Mouse (Mus musculus) monocyte, adult 5-6 weeks (primary cell): ENCODE data around the gene Mlkl. TPM values are rescaled to one million over a fixed set of nuclear protein-coding genes. Genes with fewer than 3 reads are reported as not detected.
"Not testable (repeated sequence)": the region's sequence is repeated elsewhere in the genome, so short reads cannot be mapped to it uniquely, and the experiment has no call there.

Experiments used
- ATAC-seq: fragments of 153-309, 156-312 bp; replicated peaks from 2 replicates; pipeline ENCODE4 v1.8.0; 2017; ENCODE audit warnings: mild to moderate bottlenecking; ENCODE audit not compliant: low TSS enrichment, insufficient number of reproducible peaks, severe bottlenecking, poor library complexity, low FRiP score
- total RNA-seq: library from RNA; stranded (forward); fragments of 200-1000, 200-491, 200-594 nt; gene quantifications from 3 replicates; pipeline ENCODE4 v1.2.3, GENCODE M21; 2017

The Mlkl gene
- total RNA-seq, 1 experiment from 2014 or later, result 12.0 TPM

DNA sequence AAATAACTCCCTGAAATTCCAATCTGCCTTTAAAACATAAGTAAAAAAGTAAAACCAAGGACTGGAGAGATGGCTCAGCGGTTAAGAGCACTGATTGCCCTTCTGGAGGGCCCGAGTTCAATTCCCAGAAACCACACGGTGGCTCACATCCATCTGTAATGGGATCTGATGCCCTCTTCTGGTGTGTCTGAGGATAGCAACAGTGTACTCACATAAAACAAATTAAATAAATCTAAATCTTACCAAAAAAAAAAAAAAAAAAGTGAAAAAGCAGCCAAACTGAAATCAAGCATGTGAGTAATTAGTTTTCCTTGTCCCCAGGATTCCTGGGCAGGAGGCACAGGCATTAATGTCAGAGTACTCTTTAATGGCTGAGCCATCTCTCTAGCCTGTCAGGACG, 1.3 kb downstream of the Mlkl start:
- ATAC-seq, result no peak

DNA sequence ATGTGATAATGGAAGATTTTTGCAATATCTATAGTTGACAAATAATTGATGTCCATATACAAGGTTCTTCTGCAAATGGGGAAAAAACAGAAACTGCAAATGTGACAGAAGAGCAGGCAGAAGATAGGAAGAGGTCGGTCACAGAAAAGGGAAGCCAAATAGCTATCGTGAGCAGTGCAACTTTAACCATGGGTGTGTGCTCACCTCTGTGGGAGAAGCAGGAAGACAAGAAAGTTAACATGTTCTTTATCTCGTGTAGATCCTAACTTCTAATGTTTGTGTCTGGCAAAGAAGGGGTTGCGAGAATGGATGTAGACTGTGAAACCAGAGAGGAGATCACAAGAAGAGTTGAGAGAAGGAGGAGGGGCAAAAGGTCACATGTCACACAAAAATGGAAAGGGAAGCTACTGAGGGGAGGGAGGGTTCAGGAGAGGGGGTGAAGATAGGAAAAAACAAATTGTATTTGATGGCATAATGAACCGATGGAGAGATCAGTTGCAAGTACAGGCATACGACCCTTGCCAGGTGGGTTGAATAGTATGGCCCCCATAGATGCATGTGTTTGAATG, 12.7 kb downstream of the Mlkl start:
- no peak for ATAC-seq

DNA sequence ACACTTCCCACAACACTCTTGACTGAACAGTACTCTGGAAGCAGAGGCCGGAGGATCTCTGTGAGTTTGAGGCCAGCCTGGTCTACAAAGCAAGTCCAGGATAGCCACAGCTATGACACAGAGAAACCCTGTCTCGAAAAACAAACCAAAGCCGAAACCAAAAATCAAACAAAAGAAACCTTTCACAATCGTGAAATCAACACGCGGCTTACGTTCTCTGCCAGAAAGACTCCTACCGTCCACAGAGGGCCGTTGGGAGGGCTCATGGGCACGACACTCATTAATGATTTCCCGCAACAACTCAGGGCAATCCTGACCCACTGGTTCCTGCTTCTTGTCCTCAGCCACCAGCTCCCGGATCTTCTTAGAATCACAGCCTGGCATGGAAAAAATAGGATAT, 23.2 kb downstream of the Mlkl start:
- no peak for ATAC-seq

DNA sequence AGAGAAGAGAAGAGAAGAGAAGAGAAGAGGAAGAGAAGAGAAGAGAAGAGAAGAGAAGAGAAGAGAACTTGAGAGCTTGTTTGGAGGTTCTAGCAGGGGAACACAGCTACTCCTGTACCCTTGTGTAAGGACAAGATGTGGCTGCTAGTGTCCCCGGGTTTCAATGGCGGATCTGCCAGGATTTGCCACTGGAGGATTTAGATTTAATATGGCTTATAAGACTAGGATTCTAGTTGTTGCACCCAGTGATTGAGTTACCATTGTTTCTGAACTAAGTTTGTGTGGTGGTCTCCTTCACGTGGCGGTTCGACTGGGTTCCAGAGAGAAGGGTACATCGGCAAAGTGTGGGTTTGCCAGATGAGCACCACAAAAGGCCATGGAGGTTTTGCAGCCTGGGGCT, 24.0 kb downstream of the Mlkl start:
- ATAC-seq, result not testable (repeated sequence)

DNA sequence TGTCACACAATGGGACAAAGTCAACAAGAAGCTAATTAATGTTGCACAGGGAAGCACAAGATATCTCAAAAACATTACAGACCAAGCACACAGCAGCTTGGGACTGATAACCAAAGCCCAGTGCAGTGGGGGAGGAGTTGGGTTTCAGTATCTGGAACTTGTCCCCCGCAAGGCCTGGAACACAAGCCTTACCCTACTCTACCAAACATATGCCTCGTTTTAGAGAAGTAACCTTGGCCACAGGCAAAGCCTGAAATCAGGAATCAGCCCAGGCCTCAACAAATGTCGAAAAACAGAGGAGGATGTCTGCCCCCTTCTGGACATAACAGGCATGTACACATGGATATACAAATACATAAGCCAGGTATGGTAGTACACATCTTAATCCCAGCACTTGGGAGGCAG, 25.2 kb downstream of the Mlkl start:
- no peak for ATAC-seq

DNA sequence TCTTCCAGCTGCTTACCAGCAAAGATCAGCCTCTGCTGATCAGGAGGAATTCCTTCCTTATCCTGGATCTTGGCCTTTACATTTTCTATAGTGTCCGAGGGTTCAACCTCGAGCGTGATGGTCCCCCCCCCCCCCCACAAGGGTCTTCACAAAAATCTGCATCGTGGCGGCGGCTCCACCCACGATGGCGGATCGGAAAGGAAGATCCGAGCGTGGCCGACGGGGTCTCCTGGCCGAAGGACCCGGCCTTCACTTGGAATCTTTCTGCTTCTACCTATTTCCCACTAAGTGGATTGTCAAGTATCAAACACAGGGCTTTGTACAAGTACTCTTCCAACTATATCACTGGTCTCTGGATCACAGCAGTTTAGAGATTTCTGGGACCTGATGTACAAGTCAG, 28.0 kb downstream of the Mlkl start:
- ATAC-seq, result not testable (repeated sequence)

DNA sequence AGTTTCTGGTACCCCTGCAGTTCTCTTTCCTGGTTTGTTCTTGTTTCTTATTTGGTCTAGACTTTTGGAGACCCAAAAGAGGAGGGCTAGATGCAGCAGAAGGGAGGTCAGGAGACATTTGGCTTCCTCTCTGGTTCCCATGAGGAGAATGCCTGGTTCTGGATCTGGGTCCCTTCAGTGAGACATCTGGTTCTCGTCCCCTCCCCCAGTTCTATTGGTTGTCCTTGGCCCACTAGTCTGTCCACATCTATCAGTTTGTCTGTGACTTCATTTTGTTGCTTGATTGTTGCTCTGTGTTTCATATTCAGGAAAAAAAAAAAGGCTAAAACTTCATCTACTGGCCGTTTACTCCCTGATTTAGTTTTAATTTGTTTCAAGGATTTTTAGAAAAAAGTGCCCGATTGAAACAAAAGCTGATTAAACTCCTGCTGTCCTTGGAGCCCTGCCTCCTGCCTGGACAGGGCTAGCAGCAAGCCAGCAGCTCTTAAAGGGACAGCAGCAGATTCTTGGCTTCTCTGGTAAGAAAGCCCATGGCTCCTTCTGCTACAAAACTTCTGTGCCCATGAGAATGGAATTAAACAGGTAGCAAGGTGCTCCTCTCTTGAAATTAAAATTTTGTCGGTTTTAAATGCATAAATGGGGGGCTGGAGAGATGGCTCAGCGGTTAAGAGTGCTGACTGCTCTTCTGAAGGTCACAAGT, 32.8 kb downstream of the Mlkl start:
- ATAC-seq, result no peak

DNA sequence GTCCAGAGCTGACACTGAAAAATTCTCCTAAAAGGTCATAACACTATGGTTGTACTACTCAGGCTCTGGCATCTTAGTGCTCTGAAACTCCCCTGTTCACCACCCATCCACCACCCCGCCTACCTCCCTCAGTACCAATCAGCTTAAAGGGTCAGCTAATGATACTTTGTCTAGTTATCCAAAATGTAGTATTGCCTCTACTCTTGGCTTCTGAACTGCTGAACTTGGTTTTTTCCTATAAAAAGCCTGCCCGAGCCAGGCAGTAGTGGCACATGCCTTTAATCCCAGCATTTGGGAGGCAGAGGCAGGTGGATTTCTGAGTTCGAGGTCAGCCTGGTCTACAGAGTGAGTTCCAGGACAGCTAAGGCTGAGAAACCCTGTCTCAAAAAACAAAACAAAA, 33.6 kb downstream of the Mlkl start:
- no peak for ATAC-seq

DNA sequence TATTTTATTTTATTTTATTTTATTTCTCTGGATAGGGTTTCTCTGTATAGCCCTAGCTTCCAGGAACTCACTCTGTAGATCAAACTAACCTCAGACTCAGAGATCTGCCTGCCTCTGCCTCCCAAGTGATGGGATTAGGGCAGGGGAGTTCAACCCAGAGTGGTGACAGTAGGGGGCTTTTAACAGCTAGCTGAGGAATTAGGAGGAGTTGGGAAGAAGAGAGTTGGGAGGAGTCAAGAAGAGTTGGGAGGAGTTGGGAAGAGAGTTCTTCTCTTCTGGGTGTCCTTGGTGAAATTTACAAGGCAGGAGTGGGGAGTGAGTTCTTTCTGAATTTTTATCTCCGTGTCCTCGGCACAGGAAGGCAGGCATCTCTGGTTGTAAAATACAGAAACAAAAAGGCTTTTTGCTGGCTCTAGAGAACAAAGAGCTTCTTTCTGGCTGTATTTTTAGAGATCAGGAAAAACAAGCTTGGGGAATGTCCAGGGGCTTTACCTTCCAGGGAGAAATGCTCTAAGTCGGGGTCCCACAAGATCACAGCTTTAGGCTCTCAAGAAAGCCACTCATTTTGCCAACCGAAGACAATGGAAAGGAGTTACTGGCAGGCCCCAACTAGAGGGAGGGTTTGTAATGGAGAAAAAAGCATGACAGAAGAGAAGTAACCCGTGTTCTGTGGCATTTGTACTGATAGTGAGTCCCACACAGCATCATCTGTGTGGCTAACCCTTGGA, 34.7 kb downstream of the Mlkl start:
- ATAC-seq, result not testable (repeated sequence)

DNA sequence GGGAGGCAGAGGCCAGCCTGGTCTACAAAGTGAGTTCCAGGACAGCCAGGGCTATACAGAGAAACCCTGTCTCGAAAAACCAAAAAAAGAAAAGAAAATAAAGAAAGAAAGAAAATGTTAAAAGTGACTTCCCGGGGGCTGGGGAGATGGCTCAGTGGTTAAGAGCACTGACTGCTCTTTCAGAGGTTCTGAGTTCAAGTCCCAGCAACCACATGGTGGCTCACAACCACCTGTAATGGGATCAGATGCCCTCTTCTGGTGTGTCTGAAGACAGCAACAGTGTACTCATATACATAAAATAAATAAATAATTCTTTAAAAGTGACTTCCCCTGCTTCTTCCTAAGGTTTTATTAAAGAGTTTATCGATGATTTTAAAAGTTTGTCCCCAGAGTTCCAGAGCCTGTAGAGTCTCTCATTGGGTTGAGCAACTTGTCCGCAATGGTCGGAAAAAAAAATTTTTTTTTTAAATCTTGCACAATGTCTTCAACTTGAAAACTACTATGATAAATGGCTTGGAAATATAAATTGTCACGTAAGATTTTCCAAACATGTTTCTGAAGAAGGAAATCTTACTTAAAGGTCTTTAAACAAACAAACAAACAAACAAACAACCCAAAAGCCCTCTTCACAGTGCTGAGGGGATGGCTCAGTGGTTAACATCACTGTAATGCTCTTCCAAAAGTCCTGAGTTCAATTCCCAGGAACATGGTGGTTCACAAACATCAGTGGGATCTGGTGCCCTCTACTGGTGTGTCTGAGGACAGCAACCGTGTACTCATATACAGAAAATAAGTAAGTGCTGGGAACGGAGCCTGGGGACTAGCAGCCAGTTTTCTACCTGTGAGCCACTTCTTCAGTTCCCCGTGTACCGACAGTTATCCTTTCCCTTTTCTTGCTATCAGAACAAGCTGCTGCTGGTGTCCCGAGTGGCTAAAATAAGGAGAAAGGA, 37.1 kb downstream of the Mlkl start:
- ATAC-seq, result no peak

DNA sequence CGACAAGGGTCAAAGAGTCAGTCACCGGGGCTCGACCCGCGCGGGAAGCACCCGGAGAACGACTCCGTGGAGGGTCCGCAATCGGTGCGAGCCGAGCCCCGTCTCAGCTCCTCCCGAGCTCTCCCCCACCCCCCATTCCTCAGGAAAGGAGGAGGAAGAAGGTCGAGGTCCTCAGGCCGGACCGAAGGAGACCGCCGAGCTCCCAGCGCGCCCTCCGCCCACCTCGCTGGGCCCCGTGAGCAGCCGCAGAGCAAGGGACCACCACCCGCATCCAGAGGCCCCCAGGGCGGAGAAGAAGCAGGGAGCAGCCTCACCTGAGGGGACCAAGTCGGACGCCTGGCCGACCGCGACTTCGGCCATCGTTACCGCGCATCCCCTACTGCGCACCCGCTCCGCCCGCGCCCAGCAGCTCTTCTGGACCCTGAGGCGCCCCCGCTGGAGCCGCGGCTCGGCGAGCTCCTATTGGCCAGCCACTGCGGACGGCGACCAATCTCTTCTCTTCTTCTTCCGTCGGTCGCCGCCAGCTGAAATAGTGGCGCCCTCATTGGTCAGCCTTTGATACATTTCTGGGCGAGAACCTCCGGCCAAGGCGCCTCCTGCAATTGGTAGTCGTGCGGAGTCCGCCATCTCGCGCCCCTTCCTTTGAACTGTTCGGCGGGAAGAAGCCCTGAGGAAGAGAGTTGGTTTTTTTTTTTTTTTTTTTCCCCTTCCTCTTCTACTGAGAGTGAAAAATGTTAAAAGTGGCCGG, 38.0 kb downstream of the Mlkl start, which contains the start of gene Rfwd3:
TSS of gene Rfwd3 (minus strand) at position 402 of the 748 bp plus-strand sequence.
- ATAC-seq, result peak; percentile 99

DNA sequence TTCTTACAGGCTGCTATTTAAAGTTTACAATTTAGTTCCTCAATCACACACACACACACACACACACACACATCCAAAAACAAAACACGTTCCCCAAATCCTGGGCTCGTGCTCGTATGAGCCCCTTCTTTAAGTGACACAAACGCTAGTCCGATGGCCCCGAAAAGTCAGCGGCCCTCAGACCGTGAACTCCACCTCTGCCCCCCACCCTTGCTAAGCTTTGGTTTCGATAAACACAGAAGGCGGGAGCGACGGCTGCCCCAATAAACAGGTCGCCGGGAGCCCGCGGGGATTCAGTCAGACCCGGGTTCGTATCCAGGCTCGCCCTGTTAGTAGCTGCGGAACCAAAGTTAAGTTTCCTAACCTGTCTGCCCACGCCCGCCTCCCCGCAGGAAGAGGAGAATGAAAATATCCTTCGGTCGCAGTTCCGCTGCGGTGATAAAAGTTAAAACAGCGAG, 38.6 kb downstream of the Mlkl start:
- peak; percentile 20 for ATAC-seq

DNA sequence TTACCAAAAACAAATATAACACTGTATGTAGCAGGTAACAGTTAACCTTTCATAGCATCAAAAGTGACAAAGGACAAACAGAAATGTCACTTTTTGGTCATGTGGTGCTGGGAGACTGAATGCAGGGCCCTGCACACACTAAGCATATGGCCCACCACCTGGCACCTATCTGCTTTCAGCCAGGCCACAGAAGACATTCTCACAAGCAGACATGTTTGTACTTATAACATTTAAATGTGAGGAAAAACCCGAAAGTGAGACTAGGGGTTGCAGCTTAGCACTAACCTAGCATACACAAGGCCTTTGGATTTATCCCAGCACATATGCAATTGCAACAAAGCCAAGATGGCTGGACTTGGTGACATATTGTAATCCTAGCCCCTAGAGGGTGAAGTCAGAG, 40.0 kb downstream of the Mlkl start:
- ATAC-seq, result no peak

DNA sequence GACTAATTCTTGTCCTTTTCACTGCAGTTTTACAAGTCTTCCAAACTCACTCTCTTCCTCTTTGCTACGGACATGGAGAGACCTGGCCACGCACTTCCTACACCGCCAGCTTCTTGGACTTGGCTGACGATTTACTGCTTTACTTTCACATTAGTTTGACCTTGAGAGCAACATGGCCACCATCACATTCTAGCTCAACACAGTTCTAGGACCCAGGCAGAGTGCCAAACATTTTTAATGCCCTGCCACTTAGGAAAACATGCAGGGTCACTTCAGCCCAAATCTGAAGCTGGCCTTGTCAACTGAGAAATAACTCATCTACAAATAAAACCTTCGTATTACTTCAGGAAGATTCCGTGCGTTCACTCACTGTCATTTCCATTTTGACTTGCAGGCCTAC, 46.2 kb downstream of the Mlkl start:
- no peak for ATAC-seq

DNA sequence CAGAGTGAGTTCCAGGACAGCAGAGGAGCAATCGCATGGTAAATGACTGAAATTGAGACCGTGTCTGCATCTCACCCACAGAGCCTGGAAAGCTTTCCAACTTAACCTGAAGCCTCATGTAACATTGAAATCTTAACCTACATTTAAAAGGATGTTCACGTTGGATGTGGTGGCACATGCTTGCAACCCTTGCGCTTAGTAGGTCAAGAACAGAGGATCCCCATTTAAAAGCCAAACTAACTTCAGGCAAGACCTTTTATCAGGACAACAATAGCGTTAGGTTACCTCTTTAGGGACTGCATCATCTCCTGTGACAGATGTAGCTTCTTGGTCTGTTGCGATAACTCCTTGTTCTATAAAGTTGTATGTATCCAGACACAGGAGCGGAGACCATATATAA, 47.4 kb downstream of the Mlkl start:
- no peak for ATAC-seq

DNA sequence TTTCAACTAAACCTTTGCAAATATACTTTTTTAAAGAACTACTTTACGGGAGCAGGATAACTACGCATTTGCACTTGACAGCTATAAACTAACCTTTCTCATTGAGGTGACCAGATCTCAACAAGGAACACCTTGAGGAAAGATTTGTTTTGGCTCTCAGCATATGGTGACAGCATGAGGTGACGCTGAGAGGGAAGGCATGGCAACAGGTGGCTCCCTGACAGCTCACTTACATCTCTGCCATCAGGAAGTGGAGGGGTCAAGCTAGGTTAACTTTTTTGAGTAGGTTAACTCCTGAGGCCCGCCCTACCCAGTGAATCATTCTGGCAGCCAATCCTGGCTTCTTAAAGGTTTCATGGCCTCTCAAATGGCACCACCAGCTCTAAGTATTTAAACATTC, 52.4 kb downstream of the Mlkl start:
- ATAC-seq, result no peak

DNA sequence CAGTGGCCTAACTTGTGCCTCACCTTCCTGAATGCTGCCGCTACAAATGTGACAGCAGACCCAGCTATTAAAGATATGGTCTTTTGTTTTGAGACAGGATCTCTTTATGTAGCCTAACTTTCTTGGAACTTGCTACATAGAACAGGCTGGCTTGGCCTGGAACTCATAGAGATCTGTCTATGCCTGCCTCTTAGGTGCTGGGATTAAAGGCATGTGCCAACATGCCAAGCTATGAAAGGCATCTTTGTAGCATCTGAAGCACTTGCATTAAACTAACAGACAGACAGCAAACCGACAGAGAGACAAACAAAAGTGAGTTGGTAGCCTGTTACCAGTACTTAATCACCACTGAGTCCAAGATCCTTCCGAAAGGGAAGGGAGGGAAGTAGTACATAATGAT, 55.9 kb downstream of the Mlkl start:
- ATAC-seq, result no peak

DNA sequence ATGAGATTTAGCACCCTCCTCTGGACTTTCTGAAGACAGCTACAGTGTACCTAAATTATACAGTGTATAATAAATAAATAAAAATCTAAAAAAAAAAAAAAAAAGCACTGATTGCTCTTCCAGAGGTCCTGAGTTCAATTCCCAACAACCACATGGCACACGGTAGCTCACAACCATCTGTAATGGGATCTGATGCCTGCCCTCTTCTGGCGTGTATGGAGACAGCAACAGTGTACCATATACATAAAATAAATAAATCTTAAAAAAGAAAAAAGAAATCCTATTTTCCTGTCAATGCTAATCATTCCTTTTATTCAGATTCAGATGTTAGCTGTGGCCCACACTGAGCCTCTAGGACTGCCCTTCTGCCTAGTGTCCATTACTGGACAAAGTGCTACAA, 69.7 kb downstream of the Mlkl start:
- no peak for ATAC-seq
